Mouse (Mus musculus): ENCODE results near the gene Tspoap1.
A peak's percentile ranks its signal among the peaks of the same experiment; 100 is the strongest.

Gene Tspoap1

DNA sequence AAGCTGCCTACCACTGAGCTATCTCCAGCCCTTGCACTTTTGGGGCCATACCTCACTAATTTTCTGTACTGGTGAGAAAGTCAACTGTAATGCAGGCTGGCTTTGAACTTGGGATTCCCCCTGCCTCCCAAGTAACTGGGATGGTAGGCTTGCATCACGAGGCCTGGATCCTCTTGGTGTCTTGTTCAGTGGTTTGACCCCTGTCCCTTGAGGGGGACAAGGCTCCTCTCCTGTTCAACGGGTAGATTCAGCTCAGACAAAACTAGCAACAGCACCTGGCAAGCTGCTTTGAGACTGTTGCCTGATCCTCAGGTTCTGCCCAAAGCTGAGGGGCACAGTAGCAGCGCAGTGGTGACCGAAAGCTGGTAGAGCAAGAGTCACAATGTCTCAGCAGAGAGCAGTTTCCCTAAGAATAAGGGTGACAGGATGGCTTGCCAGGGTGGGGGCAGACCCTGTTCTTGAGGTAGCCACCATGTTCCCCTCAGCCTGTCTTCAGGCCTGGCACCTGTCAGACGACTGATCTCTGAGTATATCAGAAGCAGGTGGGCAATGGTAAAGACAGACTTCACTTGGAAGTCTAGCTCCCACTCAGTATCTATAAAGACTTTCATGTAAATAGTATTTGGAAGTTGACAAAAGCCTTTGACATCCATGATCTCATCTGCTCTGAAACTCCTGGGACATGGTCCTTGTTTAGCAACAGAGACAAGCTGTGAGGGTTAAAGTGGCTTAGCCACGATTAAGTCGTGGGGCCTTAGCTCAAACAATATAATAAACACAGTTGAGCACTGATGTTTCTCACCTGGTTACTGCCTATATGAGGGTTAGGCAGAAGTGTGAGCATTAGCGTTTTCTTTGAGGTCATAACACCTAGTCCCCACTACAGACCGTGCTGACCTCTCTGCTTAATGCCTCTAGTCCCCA is 14.4 kb upstream of the Tspoap1 start:
- DNase-seq (ENCODE audit: low read depth, low spot score), result peak; percentile 68

DNA sequence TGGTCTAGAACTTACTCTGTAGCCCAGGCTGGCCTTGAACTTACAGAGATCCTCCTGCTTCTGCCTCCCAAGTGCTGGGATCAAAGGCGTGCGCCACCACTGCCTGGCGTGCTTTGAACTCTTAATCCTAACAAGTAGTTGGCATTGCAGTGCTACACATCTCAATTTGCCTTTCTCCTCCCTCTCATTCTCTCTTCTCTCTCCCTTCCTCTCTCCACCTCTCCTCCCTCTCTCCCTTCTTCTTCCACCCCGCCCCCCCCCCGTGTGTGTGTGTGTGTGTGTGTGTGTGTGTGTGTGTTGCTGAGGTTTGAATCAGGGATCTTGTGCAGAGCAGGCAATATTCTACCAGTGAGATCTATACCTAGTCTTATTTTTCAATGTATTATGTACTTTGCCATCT is 13.0 kb upstream of the Tspoap1 start:
- DNase-seq (ENCODE audit: low read depth, low spot score), result peak; percentile 41

- DNase-seq (ENCODE audit: low read depth, low spot score), result no peak
Measured at GRCm38 (mm10) chr11:87747716-87748115, 12.6 kb upstream of the Tspoap1 start.

- DNase-seq (ENCODE audit: low read depth, low spot score), result peak; percentile 95
Measured at GRCm38 (mm10) chr11:87748132-87749119, 11.9 kb upstream of the Tspoap1 start.

DNA sequence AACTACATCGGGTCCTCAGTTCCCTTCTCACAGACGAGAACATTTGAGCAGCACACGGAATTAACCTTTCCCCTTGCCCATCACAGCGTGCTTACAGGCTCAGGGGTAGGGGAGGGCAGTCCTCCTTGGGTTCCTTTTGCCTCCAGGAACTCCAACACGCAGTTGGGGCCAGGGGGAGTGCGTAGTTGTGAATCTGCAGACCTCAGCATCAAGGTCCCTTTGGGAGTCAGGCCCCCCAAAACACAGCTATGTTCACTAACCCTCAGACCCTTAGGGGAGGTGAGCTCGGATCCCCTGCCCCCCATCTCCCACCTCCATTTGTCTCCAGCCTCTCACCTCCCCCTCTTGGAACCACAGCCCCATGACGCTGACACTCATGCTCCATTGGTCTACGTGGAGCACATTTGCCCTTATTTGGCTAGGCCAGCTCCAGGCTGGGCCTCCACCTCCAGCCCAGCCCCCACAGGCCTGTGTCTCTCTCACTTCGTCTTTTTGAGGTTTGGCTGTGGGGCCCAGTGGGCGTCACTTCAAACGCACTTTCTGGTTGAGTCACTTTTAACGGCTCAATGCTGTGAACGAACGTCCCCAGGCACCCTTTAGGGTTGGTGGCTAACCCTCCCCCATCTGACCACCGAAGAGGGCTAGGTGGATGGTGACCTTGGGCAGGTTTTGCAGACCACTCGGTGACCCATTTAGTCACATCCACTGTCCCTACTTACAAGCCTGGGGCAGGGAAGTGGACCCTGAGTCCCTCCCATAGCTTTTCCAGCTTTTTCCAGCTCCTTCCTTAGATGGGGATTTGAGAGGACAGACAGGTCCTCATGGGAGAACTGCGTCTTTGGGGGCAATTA is 10.9 kb upstream of the Tspoap1 start:
- DNase-seq (ENCODE audit: low read depth, low spot score), result peak; percentile 99

DNA sequence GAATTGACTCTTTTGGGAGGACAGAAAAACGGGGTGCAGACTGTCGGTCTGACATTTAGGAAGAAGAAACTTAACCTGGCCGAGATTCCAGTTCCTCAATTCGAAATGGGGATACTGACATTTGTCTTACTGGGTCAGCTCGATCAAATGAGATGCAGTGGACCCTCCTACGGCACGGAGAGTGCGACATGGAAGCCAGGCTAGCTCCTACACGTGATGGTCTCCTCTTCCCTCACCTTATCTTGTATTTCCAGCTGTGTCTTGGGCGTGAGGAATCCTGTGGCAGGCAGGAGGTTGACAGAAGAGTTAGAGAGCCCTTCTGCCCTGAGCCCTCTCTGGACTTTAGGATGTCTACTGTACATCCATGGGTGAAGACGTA is 10.3 kb upstream of the Tspoap1 start:
- peak; percentile 79 for DNase-seq (ENCODE audit: low read depth, low spot score)

GRCm38 (mm10) chr11:87750521-87750920 is 9.8 kb upstream of the Tspoap1 start:
- DNase-seq (ENCODE audit: low read depth, low spot score), result peak; percentile 86

DNA sequence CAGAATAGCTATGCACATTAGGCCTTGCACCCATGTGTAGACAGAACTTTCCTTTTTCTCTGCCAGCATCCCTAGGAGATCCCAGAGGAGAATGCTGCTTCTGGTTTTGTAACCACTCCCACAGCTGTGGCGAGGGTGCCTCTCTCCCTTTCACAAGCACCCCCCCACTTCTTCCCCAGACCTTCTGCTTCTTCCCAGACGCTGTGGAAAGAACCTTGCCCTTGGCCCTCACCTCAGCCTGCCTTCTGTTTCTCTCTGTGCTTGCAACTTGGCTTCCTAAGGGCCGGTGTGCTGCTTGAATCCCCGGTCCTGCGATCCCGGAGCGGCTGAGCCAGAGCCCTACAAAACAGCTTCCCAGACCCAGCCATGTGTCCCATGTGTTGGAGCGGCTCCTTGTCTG is 9.3 kb upstream of the Tspoap1 start:
- DNase-seq (ENCODE audit: low read depth, low spot score), result peak; percentile 82

DNA sequence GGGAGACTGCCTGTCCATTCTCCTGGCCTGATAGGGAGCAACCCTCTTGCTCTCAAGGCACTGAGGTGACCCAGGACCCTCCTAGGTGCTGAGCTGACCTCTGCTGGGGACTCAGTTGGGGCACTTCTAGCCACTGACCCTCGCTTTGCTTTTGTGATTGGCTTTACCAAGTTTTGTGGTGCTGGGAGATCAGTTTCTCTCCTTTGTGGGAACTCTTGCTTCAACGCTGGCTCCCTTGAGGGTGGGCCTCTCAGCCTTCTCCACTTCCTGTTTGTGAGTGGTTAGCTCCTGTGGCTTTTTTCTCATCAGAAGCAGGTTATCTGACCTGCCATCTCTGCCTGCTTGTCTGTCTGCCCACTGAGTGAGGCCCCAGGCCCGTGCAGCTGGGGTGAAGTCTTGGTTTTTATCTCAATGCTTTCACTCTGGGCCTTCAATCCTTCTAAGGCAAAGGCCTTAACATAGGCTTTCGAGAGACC is 8.8 kb upstream of the Tspoap1 start:
- DNase-seq (ENCODE audit: low read depth, low spot score), result peak; percentile 91

- peak; percentile 76 for DNase-seq (ENCODE audit: low read depth, low spot score)
Measured at GRCm38 (mm10) chr11:87752307-87752706, 8.0 kb upstream of the Tspoap1 start.

DNA sequence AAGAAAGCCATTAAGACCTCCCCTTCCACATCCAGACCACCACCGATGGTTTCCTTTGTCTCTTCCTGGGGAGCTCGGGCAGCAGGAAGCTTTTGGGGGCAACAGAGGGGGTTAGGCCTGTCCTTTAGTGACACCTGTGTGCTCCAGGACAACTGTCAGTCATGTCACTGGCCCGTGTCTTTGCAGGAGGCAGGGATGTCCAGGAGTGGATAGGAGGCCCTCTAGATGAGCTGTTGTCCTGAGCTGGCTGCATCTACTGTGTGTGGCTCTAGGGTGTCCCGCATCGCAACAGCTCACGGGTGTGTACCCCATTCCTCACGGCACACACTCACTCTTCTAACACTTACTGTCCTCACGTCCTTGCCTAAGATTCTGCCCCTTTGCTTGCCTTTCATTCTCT is 7.1 kb upstream of the Tspoap1 start:
- DNase-seq (ENCODE audit: low read depth, low spot score), result peak; percentile 60

DNA sequence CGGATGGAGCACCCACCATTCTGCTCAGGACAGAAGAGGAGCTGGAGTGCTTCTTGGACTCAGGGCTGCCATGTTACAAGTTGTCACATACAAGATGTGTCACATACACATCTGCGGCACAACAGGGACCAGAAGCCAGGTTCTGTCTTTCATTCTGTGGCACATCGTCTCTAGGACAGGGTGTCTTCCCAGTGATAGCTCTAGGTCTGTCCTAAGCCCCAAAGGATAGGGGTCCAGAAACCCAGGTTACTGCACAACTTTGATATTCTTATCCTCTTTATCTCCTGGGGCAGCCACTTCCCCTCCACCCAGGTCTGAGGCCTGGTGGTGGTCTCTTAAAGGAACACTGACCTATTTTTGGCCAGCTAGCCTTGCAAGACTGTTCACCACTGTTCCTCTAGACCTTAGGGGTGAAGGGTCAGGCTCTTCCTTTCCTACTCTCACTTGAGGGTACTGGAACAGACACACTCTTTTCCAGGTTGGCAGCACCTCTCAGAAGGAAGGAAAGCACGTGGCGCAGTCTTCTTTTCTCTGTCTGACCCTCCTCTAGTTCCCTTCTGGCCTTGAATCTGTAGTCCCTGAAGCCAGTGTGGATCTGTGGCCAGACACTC is 6.3 kb upstream of the Tspoap1 start:
- peak; percentile 73 for DNase-seq (ENCODE audit: low read depth, low spot score)

GRCm38 (mm10) chr11:87754603-87755002 is 5.7 kb upstream of the Tspoap1 start:
- DNase-seq (ENCODE audit: low read depth, low spot score), result peak; percentile 96

GRCm38 (mm10) chr11:87755360-87756017 is 4.9 kb upstream of the Tspoap1 start:
- DNase-seq (ENCODE audit: low read depth, low spot score), result peak; percentile 99

GRCm38 (mm10) chr11:87756251-87756820 is 4.0 kb upstream of the Tspoap1 start:
- DNase-seq (ENCODE audit: low read depth, low spot score), result peak; percentile 88

DNA sequence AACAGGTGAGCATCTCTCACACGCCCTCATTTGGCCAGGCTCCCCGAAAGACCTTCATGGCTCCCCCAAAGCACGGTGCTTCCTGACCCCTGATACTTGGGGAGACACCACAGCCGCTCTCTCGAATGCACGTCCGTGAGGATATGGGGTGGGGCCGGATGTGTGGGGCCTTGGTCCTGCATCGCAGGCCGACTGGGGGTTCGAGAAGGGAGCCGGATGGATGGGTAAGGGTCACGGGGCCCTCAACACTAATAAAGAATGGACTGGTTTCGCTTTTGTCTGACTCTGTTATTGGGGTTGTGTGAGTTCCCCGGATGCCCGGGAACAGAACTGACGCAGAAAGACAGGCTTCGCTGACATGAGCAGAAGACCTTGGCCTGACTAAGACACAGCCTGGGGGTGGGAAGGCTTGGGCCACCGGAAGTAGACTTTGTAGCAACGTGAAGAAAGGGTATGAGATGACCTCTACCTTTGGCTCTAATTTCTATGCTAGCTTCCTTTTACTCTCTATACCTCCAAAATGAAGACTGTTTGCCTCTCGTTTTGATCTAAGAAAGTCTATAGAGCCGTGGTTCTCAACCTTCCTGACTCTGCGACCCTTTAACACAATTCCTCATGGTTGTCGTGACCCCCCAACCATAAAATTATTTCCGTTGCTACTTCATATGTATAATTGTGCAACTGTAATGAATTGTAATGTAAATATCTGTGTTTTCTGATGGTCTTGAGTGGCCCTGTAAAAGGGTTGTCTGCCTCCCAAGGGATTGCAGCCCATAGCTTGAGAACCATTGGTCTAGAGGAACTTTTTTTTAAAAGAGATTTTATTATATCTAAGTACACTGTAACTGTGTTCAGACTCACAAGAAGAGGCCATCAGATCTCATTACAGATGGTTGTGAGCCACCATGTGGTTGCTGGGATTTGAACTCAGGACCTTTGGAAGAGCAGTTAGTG is 3.1 kb upstream of the Tspoap1 start:
- peak; percentile 74 for DNase-seq (ENCODE audit: low read depth, low spot score)

DNA sequence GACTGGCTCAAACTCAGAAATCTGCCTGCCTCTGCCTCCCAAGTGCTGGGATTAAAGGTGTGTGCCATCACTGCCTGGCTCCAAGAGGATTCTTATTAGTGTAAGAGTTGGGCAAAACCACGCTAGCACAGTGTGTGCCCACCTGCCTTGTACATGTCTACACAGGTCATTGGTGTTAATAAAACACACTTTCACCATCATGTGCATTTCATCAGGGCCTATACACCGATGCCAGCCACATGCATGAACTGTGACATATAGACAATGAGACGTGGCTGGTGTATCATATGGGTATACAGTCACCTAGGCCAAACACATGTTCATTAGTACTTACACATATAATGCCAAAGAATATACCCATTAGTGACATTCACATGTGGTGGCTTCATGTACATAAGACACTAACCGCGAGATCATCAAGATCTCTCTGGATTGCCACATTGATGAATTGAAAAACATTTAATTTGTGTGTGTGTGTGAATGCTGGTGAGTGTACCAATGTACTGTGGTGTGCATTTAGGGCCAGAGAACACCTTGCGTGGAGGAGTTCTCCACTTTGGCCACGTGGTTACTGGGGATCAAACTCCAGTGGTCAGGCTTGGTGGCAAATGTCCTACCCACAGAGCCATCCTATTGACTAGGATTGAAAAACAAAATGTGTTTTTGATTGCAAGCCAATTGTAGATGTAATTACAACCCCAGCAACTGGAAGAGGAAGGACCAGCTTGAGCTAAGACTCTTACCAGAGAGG is 2.0 kb upstream of the Tspoap1 start:
- peak; percentile 81 for DNase-seq (ENCODE audit: low read depth, low spot score)
